Mouse (Mus musculus) heart, adult 2 months (tissue): ENCODE measurements around the gene Zc3h13. TPM values are rescaled to one million over a fixed set of nuclear protein-coding genes. Genes with fewer than 3 reads are reported as not detected.

ENCODE experiments used
- DNase-seq, 2 experiments: peaks; one replicate each; pipeline ENCODE4 v3.0.0; 2021
- H3K27ac ChIP-seq: fragments of 200-600 bp; 2 replicates; pipeline ENCODE4 v1.8.1; 2022
- H3K27me3 ChIP-seq: fragments of 200-500 bp; 2 replicates; pipeline ENCODE4 v1.6.1; 2012; ENCODE audit warnings: mild to moderate bottlenecking, low read length, inconsistent platforms, mixed read lengths; ENCODE audit not compliant: control insufficient read depth, insufficient read depth
- H3K36me3 ChIP-seq: fragments of 200-500 bp; 2 replicates; pipeline ENCODE4 v1.6.1; 2012; ENCODE audit warnings: low read length, inconsistent platforms; ENCODE audit not compliant: control insufficient read depth, insufficient read depth
- H3K4me1 ChIP-seq: fragments of 200-500 bp; 2 replicates; pipeline ENCODE4 v1.6.1; 2011; ENCODE audit warnings: low read length; ENCODE audit not compliant: control insufficient read depth, insufficient read depth
- H3K4me3 ChIP-seq: fragments of 200-600 bp; 2 replicates; pipeline ENCODE4 v1.8.1; 2022
- H3K79me2 ChIP-seq: fragments of 200-500 bp; replicated peaks from 2 replicates; pipeline ENCODE4 v1.6.1; 2012; ENCODE audit warnings: mild to moderate bottlenecking, inconsistent platforms, low read length, moderate library complexity, mixed read lengths; ENCODE audit not compliant: control insufficient read depth, insufficient read depth
- H3K9ac ChIP-seq: fragments of 200-500 bp; 2 replicates; pipeline ENCODE4 v1.6.1; 2012; ENCODE audit warnings: low read depth, mild to moderate bottlenecking, control low read depth, inconsistent platforms, low read length, mixed read lengths
- CTCF ChIP-seq: fragments of 200-600 bp; IDR thresholded peaks from 2 replicates; pipeline ENCODE4 v1.8.1; 2022; ENCODE audit warnings: antibody characterized with exemption, mild to moderate bottlenecking, moderate library complexity
- EP300 ChIP-seq: fragments of 200-500 bp; IDR thresholded peaks from 2 replicates; pipeline ENCODE4 v1.6.1; 2011; ENCODE audit warnings: low read depth, low read length, control low read depth; ENCODE audit not compliant: insufficient read depth
- POLR2A ChIP-seq: fragments of 200-500 bp; IDR thresholded peaks from 2 replicates; pipeline ENCODE4 v1.6.1; 2011; ENCODE audit warnings: mild to moderate bottlenecking, low read depth, low read length, control low read depth; ENCODE audit not compliant: insufficient read depth
- WGBS: fragments of 180-500 bp; shearing (Covaris S2); methylation state at CpG from one replicate; pipeline ENCODE4 v1.1.7; 2018; 5-methylcytosine and 5-hydroxymethylcytosine counted together
- intact Hi-C: fragments of 180-260 bp; cut with DNase I; formaldehyde crosslinking; loops from one replicate; pipeline ENCODE4 v1.15.1; 2025
- polyA plus RNA-seq: library from polyadenylated mRNA; depleted of rRNA; stranded (reverse); fragments of >200 nt; gene quantifications from 2 replicates; pipeline ENCODE4 v1.2.3, GENCODE M21; 2012
- total RNA-seq, 2 experiments: library from RNA; stranded (reverse); gene quantifications; 2 replicates each; pipeline ENCODE4 v1.2.3; 2021

Gene Zc3h13
- total and polyA plus RNA-seq, 3 experiments = 5.2 to 26.2 (median 24.9) TPM

- no peak within 1 kb of the TSS for H3K27ac ChIP-seq
- no peak for DNase-seq
- H3K9ac ChIP-seq = no peak within 1 kb of the TSS
- intact Hi-C loops = no loop called here
- 84% methylated on average over 5 of the region's 5 CpGs for WGBS
- no peaks in the 10 kb centered on the region for H3K79me2 ChIP-seq
- no peaks in the 10 kb centered on the region for H3K27me3 ChIP-seq
- H3K4me1 ChIP-seq = no peaks in the 10 kb centered on the region
- H3K36me3 ChIP-seq = no peaks in the 10 kb centered on the region
- TF ChIP-seq CTCF (no peak), POLR2A (no peak), EP300 (no peak)
- H3K4me3 ChIP-seq = no peak within 1 kb of the TSS
These were observed 42.1 kb upstream of the Zc3h13 start, which contains the start of gene Cpb2 for GRCm38 (mm10) chr14:75242087-75242486. Gene Cpb2, plus strand, starts transcription at chr14:75242287.

GRCm38 (mm10) chr14:75246024-75247000 lies 37.9 kb upstream of the Zc3h13 start:
- no peak for TF ChIP-seq EP300
- no peak for DNase-seq
- Histone ChIP-seq H3K27ac (no peak overlapping the region), H3K27me3 (no peaks in the 10 kb centered on the region), H3K4me1 (no peaks in the 10 kb centered on the region), H3K4me3 (no peak overlapping the region), H3K79me2 (no peaks in the 10 kb centered on the region), H3K36me3 (no peaks in the 10 kb centered on the region), H3K9ac (no peak overlapping the region)
- intact Hi-C loops = no loop called here
- 76% methylated on average over 11 of the region's 11 CpGs for WGBS

GRCm38 (mm10) chr14:75250432-75250831 lies 33.7 kb upstream of the Zc3h13 start:
- 69% methylated on average over 3 of the region's 3 CpGs for WGBS

GRCm38 (mm10) chr14:75256521-75256920 lies 27.7 kb upstream of the Zc3h13 start:
- H3K36me3 ChIP-seq = no peaks in the 10 kb centered on the region
- TF ChIP-seq POLR2A (no peak), CTCF (peak; percentile 57), EP300 (no peak)
- no peak for DNase-seq
- H3K27ac ChIP-seq = no peak overlapping the region
- intact Hi-C loops = loop anchor here (10.0 kb wide), 1 partner anchor 378 kb away; no protein-coding TSS in a partner anchor
- no peak overlapping the region for H3K9ac ChIP-seq
- H3K4me3 ChIP-seq = no peak overlapping the region
- H3K27me3 ChIP-seq = no peaks in the 10 kb centered on the region
- WGBS = 33% methylated on average over 5 of the region's 5 CpGs
- H3K79me2 ChIP-seq = no peaks in the 10 kb centered on the region
- H3K4me1 ChIP-seq = no peaks in the 10 kb centered on the region

More at GRCm38 (mm10) chr14:75250432-75250831, 33.7 kb upstream of the Zc3h13 start:
- Histone ChIP-seq H3K27ac (no peak overlapping the region), H3K36me3 (no peaks in the 10 kb centered on the region), H3K27me3 (no peaks in the 10 kb centered on the region), H3K79me2 (no peaks in the 10 kb centered on the region), H3K4me1 (no peaks in the 10 kb centered on the region), H3K9ac (no peak overlapping the region), H3K4me3 (no peak overlapping the region)
- TF ChIP-seq POLR2A = no peak
- TF ChIP-seq CTCF = no peak
- TF ChIP-seq EP300 = no peak
- intact Hi-C loops = loop anchor here (10.0 kb wide), 1 partner anchor 384 kb away; no protein-coding TSS in a partner anchor
- DNase-seq = no peak

- Histone ChIP-seq H3K4me3 (no peak overlapping the region), H3K27me3 (no peaks in the 10 kb centered on the region), H3K9ac (no peak overlapping the region), H3K79me2 (no peaks in the 10 kb centered on the region), H3K4me1 (no peaks in the 10 kb centered on the region), H3K36me3 (no peaks in the 10 kb centered on the region), H3K27ac (no peak overlapping the region)
- WGBS = 68% methylated on average over 5 of the region's 5 CpGs
- intact Hi-C loops = no loop called here
- no peak for DNase-seq
- TF ChIP-seq POLR2A (no peak), EP300 (no peak), CTCF (no peak)
These were observed 14.6 kb upstream of the Zc3h13 start for GRCm38 (mm10) chr14:75269531-75269930.

- Histone ChIP-seq H3K79me2 (no peaks in the 10 kb centered on the region), H3K36me3 (no peaks in the 10 kb centered on the region), H3K27me3 (no peaks in the 10 kb centered on the region), H3K27ac (no peak overlapping the region), H3K4me3 (no peak overlapping the region), H3K4me1 (peaks cover 1% of the 10 kb centered on the region; the same call in 1 of the 2 replicates), H3K9ac (no peak overlapping the region)
- TF ChIP-seq POLR2A (no peak), EP300 (no peak), CTCF (no peak)
- no peak for DNase-seq
- 81% methylated on average over 6 of the region's 6 CpGs for WGBS
- intact Hi-C loops = no loop called here
These were observed 4.5 kb upstream of the Zc3h13 start for GRCm38 (mm10) chr14:75279716-75280115.
